Mouse (Mus musculus): ENCODE measurements around the gene Hap1.
"Not testable (repeated sequence)": the region's sequence is repeated elsewhere in the genome, so short reads cannot be mapped to it uniquely, and the experiment has no call there.

The Hap1 gene

DNA sequence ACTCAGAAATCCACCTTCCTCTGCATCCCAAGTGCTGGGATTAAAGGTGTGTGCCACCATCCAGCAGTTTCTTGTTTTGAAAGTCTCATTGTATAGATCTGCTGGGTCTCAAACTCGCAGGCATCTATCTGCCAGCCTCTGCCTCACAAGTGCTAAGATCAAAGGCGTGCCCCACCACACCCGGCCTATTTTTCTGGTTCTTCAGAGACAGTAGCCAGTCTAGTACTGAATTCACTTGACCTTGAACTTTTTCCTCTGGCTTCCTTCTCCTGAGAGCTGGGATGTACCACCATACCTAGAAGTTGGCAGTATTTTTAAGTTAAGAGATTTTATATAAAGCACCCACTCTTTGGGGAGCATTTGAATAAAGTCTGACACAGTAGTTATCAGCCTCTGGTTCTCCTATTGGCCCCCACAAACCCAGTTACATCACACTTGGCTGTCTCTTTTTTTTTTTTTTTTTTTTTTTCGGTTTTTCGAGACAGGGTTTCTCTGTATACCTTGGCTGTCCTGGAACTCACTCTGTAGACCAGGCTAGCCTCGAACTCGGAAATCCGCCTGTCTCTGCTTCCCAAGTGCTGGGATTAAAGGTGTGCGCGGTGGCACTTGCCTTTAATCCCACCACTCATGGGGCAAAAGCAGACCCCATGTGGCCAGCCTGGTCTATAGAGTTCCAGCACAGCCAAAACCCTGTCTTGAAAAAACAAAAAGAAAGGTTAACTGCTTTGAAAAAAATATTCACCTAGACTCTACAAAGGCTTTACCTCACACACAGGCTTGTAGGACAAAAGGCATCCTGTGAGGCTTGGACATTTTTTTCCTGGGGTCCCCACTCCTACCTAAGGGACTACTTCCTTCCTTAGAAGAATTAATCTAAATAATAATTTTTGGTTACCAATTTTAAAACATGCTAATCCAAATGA, 37.1 kb downstream of the Hap1 start:
- no peak for DNase-seq (ENCODE audit: low read depth, low spot score)

DNA sequence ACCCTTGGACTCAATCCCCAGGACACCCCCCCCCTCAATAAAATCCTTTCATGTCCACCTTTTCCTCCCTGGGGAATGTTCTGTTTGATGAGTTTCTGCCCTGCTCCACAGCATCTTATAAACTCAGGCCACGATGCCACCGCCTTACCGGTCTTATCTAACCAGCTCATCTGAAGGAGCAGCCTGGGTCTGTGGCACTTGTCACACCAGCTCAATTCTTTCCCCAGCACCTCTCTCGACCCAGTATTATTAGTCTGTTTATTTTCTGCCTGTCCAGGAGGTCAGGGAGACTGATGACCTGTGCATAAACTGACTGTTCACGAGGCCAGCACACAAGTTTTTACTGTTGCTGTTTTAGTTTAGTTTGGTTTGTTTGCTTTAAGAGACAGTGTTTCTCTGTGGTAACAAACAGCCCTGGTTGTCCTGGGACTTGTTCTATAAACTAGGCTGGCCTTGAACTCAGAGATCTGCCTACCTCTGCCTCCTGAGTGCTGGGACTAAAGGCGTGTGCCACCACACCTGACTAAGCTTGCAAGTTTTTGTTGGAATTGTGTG, 38.0 kb downstream of the Hap1 start:
- DNase-seq (ENCODE audit: low read depth, low spot score): no peak

DNA sequence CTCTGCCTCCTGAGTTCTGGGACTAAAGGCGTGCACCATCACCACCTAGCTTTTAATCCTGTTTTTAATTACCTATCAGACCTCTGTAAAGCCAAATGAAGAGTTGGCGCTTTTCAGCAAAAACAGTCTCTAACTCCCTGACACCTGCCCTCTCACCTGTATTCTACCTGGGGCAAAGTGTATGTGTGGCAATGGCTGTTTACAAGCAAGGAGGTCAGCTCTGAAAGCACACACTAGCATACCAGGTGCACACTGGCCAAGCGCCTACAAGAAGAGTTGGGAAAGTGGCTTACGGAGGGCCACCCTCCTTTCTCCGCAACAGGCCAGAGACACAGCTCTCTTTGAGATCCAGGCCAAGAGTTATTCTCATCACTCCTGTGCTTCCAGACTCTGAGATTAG, 40.5 kb downstream of the Hap1 start:
- no peak for DNase-seq (ENCODE audit: low read depth, low spot score)

DNA sequence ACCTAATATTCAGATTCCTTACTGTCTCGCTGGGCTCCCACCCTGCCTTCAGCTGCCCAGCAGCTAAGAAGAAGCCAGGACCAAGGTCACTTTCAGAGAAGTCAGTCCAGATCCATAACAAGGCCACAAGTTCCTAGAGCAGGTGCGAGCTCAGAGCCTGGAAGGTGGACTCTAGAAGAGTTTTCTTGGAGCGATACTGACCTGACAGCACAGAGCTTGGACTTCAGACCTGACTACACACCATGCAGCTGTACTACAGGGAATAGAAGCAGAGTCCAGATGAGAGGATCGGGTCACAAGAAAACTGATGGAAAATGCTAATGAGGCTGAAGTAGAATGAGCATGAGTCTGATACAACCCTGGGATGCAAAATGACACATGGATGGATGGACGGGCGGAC, 42.5 kb downstream of the Hap1 start:
- no peak for DNase-seq (ENCODE audit: low read depth, low spot score)

DNA sequence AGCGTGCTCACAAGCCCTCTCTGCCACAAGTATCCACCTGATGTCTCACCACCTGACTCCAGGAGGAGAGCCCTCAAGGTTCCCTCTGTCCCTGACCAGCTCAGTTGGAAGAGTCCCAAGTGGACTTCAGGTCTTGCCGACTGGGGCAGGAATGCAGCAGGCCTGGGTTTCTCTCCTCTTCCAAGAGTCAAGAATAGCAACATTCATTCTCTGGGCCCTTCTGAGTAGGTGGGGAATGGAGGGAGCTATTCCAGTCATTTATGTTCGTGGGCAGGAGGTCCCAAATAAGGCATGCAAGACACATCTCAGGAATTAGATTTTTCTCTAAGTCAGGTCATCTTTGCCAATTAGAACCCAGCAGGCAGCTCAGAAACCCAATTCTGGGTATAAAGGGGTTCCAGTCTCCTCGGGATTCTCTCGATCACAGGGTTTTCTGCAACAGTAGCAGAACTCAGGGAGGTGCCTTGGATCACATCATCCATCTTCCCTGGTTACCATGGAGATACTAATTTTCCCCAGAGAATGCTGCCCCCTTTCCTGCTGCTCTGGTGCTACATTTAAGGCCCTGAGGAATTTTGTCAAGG, 43.7 kb downstream of the Hap1 start:
- DNase-seq (ENCODE audit: low read depth, low spot score): peak; percentile 81

DNA sequence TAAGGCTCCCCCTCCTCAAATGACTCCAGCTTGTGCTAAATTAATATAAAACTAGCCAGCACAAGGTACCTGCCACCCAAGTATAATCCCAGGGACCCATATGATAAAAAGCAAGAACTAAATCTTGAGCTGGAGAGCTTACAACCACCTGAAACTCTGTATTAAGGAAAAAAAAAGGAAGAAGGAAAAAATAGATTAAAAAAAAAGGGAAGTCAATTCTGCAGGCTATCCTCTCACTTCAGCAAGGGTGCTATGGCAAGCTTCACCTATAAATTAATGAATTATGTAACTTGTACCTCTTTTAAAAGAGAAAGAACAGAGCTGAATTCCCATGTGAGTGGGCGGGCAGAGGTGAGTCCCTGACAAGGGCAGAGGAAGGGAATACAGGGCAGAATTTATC, 44.3 kb downstream of the Hap1 start:
- no peak for DNase-seq (ENCODE audit: low read depth, low spot score)

DNA sequence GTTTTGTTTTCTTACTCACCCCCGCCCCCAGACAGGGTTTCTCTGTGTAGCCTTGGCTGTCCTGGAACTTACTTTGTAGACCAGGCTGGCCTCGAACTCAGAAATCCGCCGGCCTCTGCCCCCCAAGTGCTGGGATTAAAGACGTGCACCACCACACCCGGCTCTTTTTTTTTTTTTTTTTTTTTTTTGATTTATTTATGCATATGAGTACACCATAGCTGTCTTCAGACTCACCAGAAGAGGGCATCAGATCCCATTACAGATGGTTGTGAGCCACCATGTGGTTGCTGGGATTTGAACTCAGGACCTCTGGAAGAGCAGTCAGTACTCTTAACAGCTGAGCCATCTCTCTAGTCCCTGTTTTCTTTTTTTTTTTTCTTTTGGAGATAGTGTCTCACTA, 47.3 kb downstream of the Hap1 start:
- not testable (repeated sequence) for DNase-seq (ENCODE audit: low read depth, low spot score)

DNA sequence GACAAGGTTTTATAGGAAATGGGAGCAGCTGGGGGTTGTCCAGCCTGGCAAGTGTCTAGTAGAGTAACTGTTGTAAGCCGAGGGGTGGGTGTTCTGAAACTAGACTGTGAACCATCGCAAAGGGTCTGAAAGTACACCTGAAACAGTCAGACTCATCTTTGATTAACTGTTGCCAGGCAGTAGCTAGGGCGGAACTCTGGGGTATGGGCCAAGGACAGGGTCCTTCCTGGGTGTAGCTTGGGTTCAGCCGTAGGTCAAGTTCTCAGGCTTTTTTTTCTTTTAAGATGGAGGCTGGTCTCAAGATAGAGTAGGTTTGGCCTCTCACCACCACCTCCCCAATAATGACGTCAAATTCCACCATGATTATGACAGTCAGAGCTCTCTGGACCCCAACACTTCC, 48.0 kb downstream of the Hap1 start:
- DNase-seq (ENCODE audit: low read depth, low spot score): no peak

DNA sequence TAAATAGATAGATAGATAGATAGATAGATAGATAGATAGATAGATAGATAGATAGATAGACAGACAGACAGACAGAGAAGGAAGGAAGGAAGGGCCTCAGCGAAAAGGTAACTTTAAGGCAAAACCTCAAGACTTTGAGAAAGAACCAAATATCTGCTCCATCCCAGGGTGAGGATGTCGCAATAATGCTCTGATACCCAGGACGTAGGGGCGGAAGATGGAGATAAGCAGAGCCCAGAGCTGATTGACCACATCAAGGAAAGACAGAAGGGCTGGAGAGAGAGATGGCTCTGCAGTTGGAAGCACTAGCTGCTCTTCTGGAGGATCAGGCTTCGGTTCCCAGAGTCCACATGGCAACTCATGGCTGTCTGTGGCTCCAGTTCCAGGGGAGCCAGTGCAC, 54.6 kb downstream of the Hap1 start:
- no peak for DNase-seq (ENCODE audit: low read depth, low spot score)

DNA sequence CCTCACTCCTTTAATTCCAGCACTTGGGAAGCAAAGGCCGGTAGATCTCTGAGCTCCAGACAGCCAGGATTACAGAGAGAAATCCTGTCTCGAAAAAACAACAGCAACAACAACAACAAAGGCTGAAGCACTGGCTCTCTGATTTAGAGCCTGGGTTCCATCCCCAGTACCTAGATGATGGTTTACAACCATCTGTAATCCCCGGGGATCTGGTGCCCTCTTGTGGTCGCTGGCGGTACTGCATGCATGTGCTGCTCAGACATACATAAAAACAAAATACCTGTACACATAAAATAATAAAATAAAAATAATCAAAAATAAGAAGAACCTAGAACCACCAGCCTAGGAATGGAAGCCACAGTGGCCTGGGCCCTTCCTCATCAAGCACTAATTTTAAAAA, 55.6 kb downstream of the Hap1 start:
- DNase-seq (ENCODE audit: low read depth, low spot score): no peak

DNA sequence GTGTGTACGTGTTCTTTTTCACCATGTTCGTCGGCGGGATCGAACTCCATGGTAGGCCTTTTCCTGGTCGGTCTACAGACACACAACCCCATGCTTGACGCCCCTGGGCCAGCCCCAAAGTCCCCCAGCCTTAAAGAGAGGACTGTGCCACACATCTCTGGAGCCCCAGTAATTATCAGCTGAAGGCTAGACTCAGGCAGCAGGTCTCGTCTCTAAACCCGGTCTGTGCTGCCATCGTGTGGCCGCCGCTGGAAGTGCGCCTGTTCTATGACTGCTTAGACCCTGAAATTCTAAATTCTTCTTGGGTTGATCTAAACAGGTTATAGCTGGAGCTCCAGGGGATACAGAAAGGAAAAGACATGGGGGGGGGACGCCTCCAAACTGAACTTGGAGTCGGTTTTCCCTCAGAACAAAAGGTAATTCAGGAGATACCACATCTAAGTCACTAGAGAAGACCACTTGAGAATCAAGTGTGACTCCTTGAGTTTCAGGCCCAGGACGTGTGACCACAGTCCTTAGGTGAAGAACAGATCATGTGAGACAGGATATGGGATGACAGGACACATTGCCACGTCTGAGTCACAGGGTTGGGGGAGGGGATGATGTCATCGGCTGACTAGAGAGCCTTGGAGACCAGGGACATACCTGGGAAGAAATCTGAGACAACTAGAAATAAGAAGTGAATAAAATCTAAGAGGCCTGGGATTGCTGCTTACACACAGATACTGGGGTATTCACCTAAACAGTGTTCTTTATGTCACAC, 57.5 kb downstream of the Hap1 start:
- peak; percentile 53 for DNase-seq (ENCODE audit: low read depth, low spot score)

DNA sequence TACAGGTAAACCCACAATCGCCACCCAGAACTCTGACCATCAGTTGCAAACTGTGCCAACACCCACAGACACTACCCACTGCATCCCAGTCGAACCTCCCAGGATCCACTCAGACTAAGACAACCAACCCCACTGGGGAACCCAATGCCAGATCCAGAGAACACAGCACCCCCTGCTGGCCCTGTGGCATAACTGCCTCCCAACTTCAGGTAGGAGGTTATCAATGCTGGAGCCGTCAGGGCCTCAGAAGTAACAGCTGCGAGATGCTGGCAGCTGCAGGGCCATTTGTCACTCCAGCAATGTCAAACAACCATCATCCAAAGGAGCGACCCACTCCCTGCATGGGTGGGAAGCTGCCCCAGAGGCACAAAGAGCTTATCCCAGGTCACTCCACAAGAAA, 58.1 kb downstream of the Hap1 start:
- no peak for DNase-seq (ENCODE audit: low read depth, low spot score)

Measured in skeletal muscle tissue, adult 2 months (tissue).